Mouse (Mus musculus): Measurements from ENCODE around the gene Tmem237. TPM values are rescaled to one million over a fixed set of nuclear protein-coding genes. Genes with fewer than 3 reads are reported as not detected.

The Tmem237 gene
- polyA plus RNA-seq, 1 experiment = 1.4 TPM

DNA sequence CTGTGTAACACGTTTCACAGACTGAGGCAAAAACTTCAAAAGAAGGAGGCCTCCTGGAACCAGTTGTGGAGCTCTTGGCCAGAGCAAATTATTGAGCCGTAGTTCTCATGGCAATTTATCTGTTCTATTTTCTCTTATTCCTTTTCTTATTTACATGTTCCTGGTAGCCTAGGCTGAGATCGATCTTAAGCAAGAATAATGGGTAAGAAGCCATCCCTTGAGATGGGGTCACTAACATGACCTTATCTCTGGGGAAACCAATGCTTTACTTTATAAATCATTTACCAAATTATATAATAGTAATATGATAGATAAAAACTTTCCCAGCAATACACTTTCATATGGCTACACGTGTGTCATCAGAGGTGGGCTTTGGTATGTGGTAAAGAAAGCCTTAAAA, 32.1 kb upstream of the Tmem237 start:
- WGBS = 82% methylated on average over 4 of the region's 4 CpGs
- no peaks in the 10 kb centered on the region for H3K4me1 ChIP-seq (ENCODE audit: control insufficient read depth, insufficient read depth, insufficient read length)
- no peak for TF ChIP-seq POLR2A (IDR thresholded peaks at IDR 0.05; ENCODE audit: low read depth, low read length)
- no peak for TF ChIP-seq CTCF (IDR thresholded peaks at IDR 0.05; ENCODE audit: extremely low read depth, insufficient read depth, insufficient read length, insufficient replicate concordance)

GRCm38 (mm10) chr1:59150542-59150941, 30.3 kb upstream of the Tmem237 start:
- H3K4me1 ChIP-seq (ENCODE audit: control insufficient read depth, insufficient read depth, insufficient read length) = no peaks in the 10 kb centered on the region
- TF ChIP-seq CTCF (IDR thresholded peaks at IDR 0.05; ENCODE audit: extremely low read depth, insufficient read depth, insufficient read length, insufficient replicate concordance) = no peak
- TF ChIP-seq POLR2A (IDR thresholded peaks at IDR 0.05; ENCODE audit: low read depth, low read length) = no peak
- no peaks in the 10 kb centered on the region for H3K36me3 ChIP-seq (ENCODE audit: control insufficient read depth, insufficient read depth, low read length)
- DNase-seq (ENCODE audit: low read depth in 1 of 2, low spot score in 2 of 2) = no peak
- H3K4me3 ChIP-seq (ENCODE audit: extremely low read depth, insufficient read depth, insufficient read length) = no peak overlapping the region
- no peak overlapping the region for H3K27ac ChIP-seq (ENCODE audit: insufficient read depth, low read length)
- H3K27me3 ChIP-seq (ENCODE audit: control insufficient read depth, insufficient read depth, low read length) = no peaks in the 10 kb centered on the region
- 55% methylated on average over 5 of the region's 5 CpGs for WGBS

More for the DNA sequence above, 32.1 kb upstream of the Tmem237 start:
- H3K27me3 ChIP-seq (ENCODE audit: control insufficient read depth, insufficient read depth, low read length) = no peaks in the 10 kb centered on the region
- DNase-seq (ENCODE audit: low read depth in 1 of 2, low spot score in 2 of 2) = no peak
- no peak overlapping the region for H3K4me3 ChIP-seq (ENCODE audit: extremely low read depth, insufficient read depth, insufficient read length)
- no peaks in the 10 kb centered on the region for H3K36me3 ChIP-seq (ENCODE audit: control insufficient read depth, insufficient read depth, low read length)
- H3K27ac ChIP-seq (ENCODE audit: insufficient read depth, low read length) = no peak overlapping the region

DNA sequence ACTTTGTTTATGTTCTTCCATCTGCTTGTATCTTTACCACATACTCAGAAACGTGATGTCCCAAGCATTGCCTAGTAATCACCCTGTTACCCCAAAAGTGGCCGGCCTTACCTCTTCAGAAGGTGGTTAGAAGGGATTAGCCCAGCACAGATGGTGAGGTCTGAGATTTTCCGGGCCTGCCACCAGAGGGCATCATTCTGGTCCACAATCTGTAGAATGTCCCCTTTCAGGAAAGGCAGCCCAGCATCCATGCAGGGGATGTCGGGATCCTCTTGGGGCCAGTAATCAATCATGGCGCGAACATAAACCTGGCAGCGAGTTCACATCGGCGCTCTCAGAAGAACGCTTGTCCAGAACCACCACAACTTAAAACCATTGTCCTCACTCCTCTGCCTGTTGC, 24.3 kb upstream of the Tmem237 start:
- WGBS = 87% methylated on average over 10 of the region's 10 CpGs
- no peaks in the 10 kb centered on the region for H3K36me3 ChIP-seq (ENCODE audit: control insufficient read depth, insufficient read depth, low read length)
- no peak overlapping the region for H3K4me3 ChIP-seq (ENCODE audit: extremely low read depth, insufficient read depth, insufficient read length)
- no peaks in the 10 kb centered on the region for H3K4me1 ChIP-seq (ENCODE audit: control insufficient read depth, insufficient read depth, insufficient read length)
- DNase-seq (ENCODE audit: low read depth in 1 of 2, low spot score in 2 of 2) = peak in 1 of 2 experiments; percentile 18
- H3K27ac ChIP-seq (ENCODE audit: insufficient read depth, low read length) = no peak overlapping the region
- TF ChIP-seq POLR2A (IDR thresholded peaks at IDR 0.05; ENCODE audit: low read depth, low read length) = no peak
- TF ChIP-seq CTCF (IDR thresholded peaks at IDR 0.05; ENCODE audit: extremely low read depth, insufficient read depth, insufficient read length, insufficient replicate concordance) = peak; percentile 14; the same call in 1 of the 2 replicates
- no peaks in the 10 kb centered on the region for H3K27me3 ChIP-seq (ENCODE audit: control insufficient read depth, insufficient read depth, low read length)

GRCm38 (mm10) chr1:59142809-59143208, 22.6 kb upstream of the Tmem237 start:
- Histone ChIP-seq H3K27ac (ENCODE audit: insufficient read depth, low read length) (no peak overlapping the region), H3K4me1 (ENCODE audit: control insufficient read depth, insufficient read depth, insufficient read length) (no peaks in the 10 kb centered on the region), H3K36me3 (ENCODE audit: control insufficient read depth, insufficient read depth, low read length) (no peaks in the 10 kb centered on the region), H3K27me3 (ENCODE audit: control insufficient read depth, insufficient read depth, low read length) (no peaks in the 10 kb centered on the region), H3K4me3 (ENCODE audit: extremely low read depth, insufficient read depth, insufficient read length) (no peak overlapping the region)
- TF ChIP-seq POLR2A (IDR thresholded peaks at IDR 0.05; ENCODE audit: low read depth, low read length) (no peak), CTCF (IDR thresholded peaks at IDR 0.05; ENCODE audit: extremely low read depth, insufficient read depth, insufficient read length, insufficient replicate concordance) (peak; percentile 28; the same call in 1 of the 2 replicates)
- DNase-seq (ENCODE audit: low read depth in 1 of 2, low spot score in 2 of 2) = peak; percentile 41 to 68

- TF ChIP-seq POLR2A (IDR thresholded peaks at IDR 0.05; ENCODE audit: low read depth, low read length) = no peak
- TF ChIP-seq CTCF (IDR thresholded peaks at IDR 0.05; ENCODE audit: extremely low read depth, insufficient read depth, insufficient read length, insufficient replicate concordance) = no peak
- no peaks in the 10 kb centered on the region for H3K27me3 ChIP-seq (ENCODE audit: control insufficient read depth, insufficient read depth, low read length)
- no peaks in the 10 kb centered on the region for H3K4me1 ChIP-seq (ENCODE audit: control insufficient read depth, insufficient read depth, insufficient read length)
- H3K27ac ChIP-seq (ENCODE audit: insufficient read depth, low read length) = no peak overlapping the region
- no peak for DNase-seq (ENCODE audit: low read depth in 1 of 2, low spot score in 2 of 2)
- H3K4me3 ChIP-seq (ENCODE audit: extremely low read depth, insufficient read depth, insufficient read length) = no peak overlapping the region
- H3K36me3 ChIP-seq (ENCODE audit: control insufficient read depth, insufficient read depth, low read length) = no peaks in the 10 kb centered on the region
- 77% methylated on average over 5 of the region's 5 CpGs for WGBS
These were observed 14.2 kb upstream of the Tmem237 start for GRCm38 (mm10) chr1:59134419-59134818.

DNA sequence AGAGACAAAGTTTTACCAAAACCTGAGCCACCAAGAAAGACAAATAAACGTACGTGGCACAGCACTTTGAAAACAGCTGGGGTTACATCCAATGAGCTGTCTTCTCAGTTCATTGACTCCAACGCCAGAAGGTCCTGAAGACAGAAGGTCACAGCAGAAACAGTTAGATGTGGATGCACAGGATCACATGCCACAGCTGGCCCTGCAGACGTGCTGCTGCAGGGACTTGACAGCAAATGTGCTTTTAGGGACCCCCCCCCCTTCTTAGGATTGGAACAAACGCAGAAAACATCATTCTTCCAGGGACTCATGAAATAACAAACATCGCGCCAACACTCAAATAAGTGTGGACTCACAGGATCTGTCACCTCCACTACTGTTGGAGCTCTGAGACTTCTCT, 8.7 kb upstream of the Tmem237 start:
- no peaks in the 10 kb centered on the region for H3K36me3 ChIP-seq (ENCODE audit: control insufficient read depth, insufficient read depth, low read length)
- no peaks in the 10 kb centered on the region for H3K27me3 ChIP-seq (ENCODE audit: control insufficient read depth, insufficient read depth, low read length)
- DNase-seq (ENCODE audit: low read depth in 1 of 2, low spot score in 2 of 2) = no peak
- H3K27ac ChIP-seq (ENCODE audit: insufficient read depth, low read length) = no peak overlapping the region
- no peak for TF ChIP-seq CTCF (IDR thresholded peaks at IDR 0.05; ENCODE audit: extremely low read depth, insufficient read depth, insufficient read length, insufficient replicate concordance)
- no peak for TF ChIP-seq POLR2A (IDR thresholded peaks at IDR 0.05; ENCODE audit: low read depth, low read length)
- 86% methylated on average over 7 of the region's 7 CpGs for WGBS
- no peak overlapping the region for H3K4me3 ChIP-seq (ENCODE audit: extremely low read depth, insufficient read depth, insufficient read length)
- no peaks in the 10 kb centered on the region for H3K4me1 ChIP-seq (ENCODE audit: control insufficient read depth, insufficient read depth, insufficient read length)

GRCm38 (mm10) chr1:59125558-59125957, 5.3 kb upstream of the Tmem237 start:
- Histone ChIP-seq H3K27ac (ENCODE audit: insufficient read depth, low read length) (no peak overlapping the region), H3K4me1 (ENCODE audit: control insufficient read depth, insufficient read depth, insufficient read length) (no peaks in the 10 kb centered on the region), H3K27me3 (ENCODE audit: control insufficient read depth, insufficient read depth, low read length) (no peaks in the 10 kb centered on the region), H3K4me3 (ENCODE audit: extremely low read depth, insufficient read depth, insufficient read length) (no peak overlapping the region), H3K36me3 (ENCODE audit: control insufficient read depth, insufficient read depth, low read length) (no peaks in the 10 kb centered on the region)
- 78% methylated on average over 5 of the region's 5 CpGs for WGBS
- TF ChIP-seq POLR2A (IDR thresholded peaks at IDR 0.05; ENCODE audit: low read depth, low read length) = no peak
- TF ChIP-seq CTCF (IDR thresholded peaks at IDR 0.05; ENCODE audit: extremely low read depth, insufficient read depth, insufficient read length, insufficient replicate concordance) = no peak
- DNase-seq (ENCODE audit: low read depth in 1 of 2, low spot score in 2 of 2) = no peak

All from spleen, adult 2 months (tissue).